In genomic region chr11:69960616-69961015, GRCm38 (mm10) we compare ENCODE assay signal across 15 mouse cellular contexts. TPM values are rescaled to one million over a fixed set of nuclear protein-coding genes. Genes with fewer than 3 reads are reported as not detected.
DNase-seq lines count a peak whose midpoint lies in the region; ATAC-seq and TF ChIP-seq lines count a peak whose summit lies in the region.
"Had no signal": no experiment of that assay in that cellular context is flagged by ENCODE, and none has a peak within 500 bp of the region (broad histone marks: within the 10 kb centered on the region; RNA-seq: fewer than 3 reads in every experiment).

No protein-coding gene starts in this region.

- no peak overlapping the region for H3K4me3 ChIP-seq in ES-E14 (ENCODE audit: insufficient read depth in 1 of 2, low read depth in 1 of 2, low read length in 2 of 2, poor library complexity in 1 of 2, severe bottlenecking in 1 of 2)
- no peak overlapping the region for H3K4me3 ChIP-seq in intestine, embryonic 16.5 days (ENCODE audit: low read length)
- H3K4me3 ChIP-seq in midbrain, embryonic 15.5 days: no peak overlapping the region
- H3K4me3 ChIP-seq: erythroblast, embryonic 14.5 days; limb, embryonic 13.5 days; neural tube, embryonic 15.5 days had no signal

- intact Hi-C loops in left cerebral cortex, postnatal 4 days (cut with DNase I): no loop called here
- intact Hi-C loops in left cerebral cortex, postnatal 25 days (cut with DNase I): no loop called here

- H3K9ac ChIP-seq in ES-E14 (ENCODE audit: insufficient read depth, low read depth, low read length, poor library complexity, severe bottlenecking): no peak overlapping the region
- no peak overlapping the region for H3K9ac ChIP-seq in intestine, embryonic 16.5 days (ENCODE audit: low read depth, low read length)
- no peak overlapping the region for H3K9ac ChIP-seq in midbrain, embryonic 15.5 days
- H3K9ac ChIP-seq: limb, embryonic 13.5 days; neural tube, embryonic 15.5 days had no signal

- H3K9me3 ChIP-seq in ES-E14 (ENCODE audit: control insufficient read depth, insufficient read depth, low read depth, low read length): no peaks in the 10 kb centered on the region
- H3K9me3 ChIP-seq in intestine, embryonic 16.5 days (ENCODE audit: control insufficient read depth, low read length): no peaks in the 10 kb centered on the region
- no peaks in the 10 kb centered on the region for H3K9me3 ChIP-seq in midbrain, embryonic 15.5 days
- H3K9me3 ChIP-seq: limb, embryonic 13.5 days; neural tube, embryonic 15.5 days had no signal

- peaks cover 12% of the 10 kb centered on the region for H3K27me3 ChIP-seq in intestine, embryonic 16.5 days (replicated peaks; ENCODE audit: control insufficient read depth, insufficient read depth, low read length)
- peaks cover 53% of the 10 kb centered on the region for H3K27me3 ChIP-seq in midbrain, embryonic 15.5 days (replicated peaks)

- DNase-seq in adrenal gland, postnatal 10 days: peak; percentile 21
- no peak for DNase-seq in adrenal gland, postnatal 25 days
- peak; percentile 33 for DNase-seq in left cerebral cortex, postnatal 4 days
- no peak for DNase-seq in left cerebral cortex, postnatal 25 days (ENCODE audit: low spot score in 2 of 2)
- DNase-seq in ES-E14 (ENCODE audit: low read depth, low spot score): peak; percentile 75
- DNase-seq: adrenal gland, postnatal 36 days; heart, postnatal 4 days had no signal

- WGBS in intestine, embryonic 16.5 days: 40% methylated on average over 5 of the region's 5 CpGs
- WGBS in midbrain, embryonic 15.5 days: 28% methylated on average over 5 of the region's 5 CpGs

- peaks cover 0 to 3% of the 10 kb centered on the region in 2 experiments; a peak in 1 of 4 replicates for H3K4me1 ChIP-seq in ES-E14 (ENCODE audit: control insufficient read depth in 2 of 2, insufficient read depth in 2 of 2, low read length in 2 of 2, poor library complexity in 1 of 2)
- H3K4me1 ChIP-seq in intestine, embryonic 16.5 days (ENCODE audit: control insufficient read depth, insufficient read depth, low read length): peaks cover 9% of the 10 kb centered on the region; the same call in 1 of the 2 replicates
- H3K4me1 ChIP-seq in midbrain, embryonic 15.5 days: peaks cover 4% of the 10 kb centered on the region

- H3K27ac ChIP-seq in ES-E14 (ENCODE audit: insufficient read depth, low read depth, low read length, poor library complexity, severe bottlenecking): no peak overlapping the region
- peak overlapping the region; percentile 92 for H3K27ac ChIP-seq in intestine, embryonic 16.5 days (ENCODE audit: low read length)
- H3K27ac ChIP-seq in midbrain, embryonic 15.5 days: no peak overlapping the region
- H3K27ac ChIP-seq: limb, embryonic 13.5 days; neural tube, embryonic 15.5 days had no signal

- no peaks in the 10 kb centered on the region for H3K36me3 ChIP-seq in ES-E14 (ENCODE audit: control insufficient read depth, insufficient read depth, low read length, poor library complexity, severe bottlenecking)
- H3K36me3 ChIP-seq in intestine, embryonic 16.5 days (ENCODE audit: control insufficient read depth, insufficient read depth, low read length): no peaks in the 10 kb centered on the region
- no peaks in the 10 kb centered on the region for H3K36me3 ChIP-seq in midbrain, embryonic 15.5 days (replicated peaks)
- H3K36me3 ChIP-seq: limb, embryonic 13.5 days; neural tube, embryonic 15.5 days had no signal

- peak overlapping the region; percentile 37; the same call in 1 of the 2 replicates for H3K4me2 ChIP-seq in intestine, embryonic 16.5 days (ENCODE audit: low read depth, low read length)
- H3K4me2 ChIP-seq in midbrain, embryonic 15.5 days: no peak overlapping the region
- H3K4me2 ChIP-seq: limb, embryonic 13.5 days; neural tube, embryonic 15.5 days had no signal

- in situ Hi-C loops in ES-E14 (cut with MboI; ENCODE audit: low sequenced_read_pairs in 2 of 2, unreplicated experiment in 2 of 2): no loop called here

- no peak for ATAC-seq in intestine, embryonic 16.5 days
- ATAC-seq in frontal cortex, adult (ENCODE audit: low TSS enrichment): no peak
- ATAC-seq in midbrain, embryonic 15.5 days (replicated peaks): no peak

TF ChIP-seq in ES-E14, 5 proteins besides CTCF, POLR2A, EP300 and RAD21:
- no peak for TF ChIP-seq ZNF384 (IDR thresholded peaks at IDR 0.05; ENCODE audit: low read depth, low read length)
- peak; percentile 49; the same call in 1 of the 2 replicates for TF ChIP-seq ZC3H11A (IDR thresholded peaks at IDR 0.05; ENCODE audit: borderline replicate concordance, low read depth, low read length)
TF ChIP-seq in ES-E14: peak in this region for 1.

RNA-seq across cellular contexts. Expression of gene Cldn7, which starts 4.0 kb away (rescaled TPM):
- 1 to 10 TPM in 1 of 2 experiments, under 1 TPM in 1; 0.70 to 1.2 TPM for total RNA-seq in adrenal gland, postnatal 10 days (2021)
- 0.52 TPM in 1 of 2 replicates, not detected in the other for total RNA-seq in adrenal gland, postnatal 25 days (2021)
- not detected for total RNA-seq in left cerebral cortex, postnatal 4 days (2021)
- not detected for total RNA-seq in left cerebral cortex, postnatal 25 days (2021)
- total RNA-seq in ES-E14 (2012; rRNA removed): 24.9 and 38.7 TPM in 2 replicates
- polyA plus RNA-seq in intestine, embryonic 16.5 days (2015; fragmentation: Nextera tagmentation; extraction: Ambion mirVana): 1,377 and 1,415 TPM in 2 replicates
- 0.58 and 0.59 TPM in 2 replicates for polyA plus RNA-seq in midbrain, embryonic 15.5 days (2015; fragmentation: Nextera tagmentation; extraction: Ambion mirVana)
- total RNA-seq: layer of hippocampus, adult 8-10 months; megakaryocyte-erythroid progenitor cell, adult 5-6 weeks had no signal
- polyA plus RNA-seq: erythroblast, embryonic 14.5 days had no signal

RNA-seq across cellular contexts. Expression of gene Slc2a4, which starts 12.6 kb away (rescaled TPM):
- 10 to 100 TPM; 67.6 to 81.9 TPM for total RNA-seq in adrenal gland, postnatal 10 days (2021)
- total RNA-seq in adrenal gland, postnatal 25 days (2021): 42.6 and 48.6 TPM in 2 replicates
- 1 to 10 TPM; 1.7 to 3.2 TPM for total RNA-seq in left cerebral cortex, postnatal 4 days (2021)
- 1 to 10 TPM; 2.3 to 3.5 TPM for total RNA-seq in left cerebral cortex, postnatal 25 days (2021)
- 2.6 and 4.2 TPM in 2 replicates for total RNA-seq in ES-E14 (2012; rRNA removed)
- polyA plus RNA-seq in intestine, embryonic 16.5 days (2015; fragmentation: Nextera tagmentation; extraction: Ambion mirVana): 21.5 and 22.6 TPM in 2 replicates
- 3.3 TPM in 2 replicates for polyA plus RNA-seq in midbrain, embryonic 15.5 days (2015; fragmentation: Nextera tagmentation; extraction: Ambion mirVana)

RNA-seq across cellular contexts. Expression of gene Ctdnep1, which starts 20.3 kb away (rescaled TPM):
- total RNA-seq in adrenal gland, postnatal 10 days (2021): 100 to 1,000 TPM; 117 to 148 TPM
- total RNA-seq in adrenal gland, postnatal 25 days (2021): 123 and 141 TPM in 2 replicates
- 100 to 1,000 TPM in 1 of 2 experiments, 10 to 100 TPM in 1; 89.3 to 102 TPM for total RNA-seq in left cerebral cortex, postnatal 4 days (2021)
- 100 to 1,000 TPM; 117 to 129 TPM for total RNA-seq in left cerebral cortex, postnatal 25 days (2021)
- 33.3 and 41.2 TPM in 2 replicates for total RNA-seq in ES-E14 (2012; rRNA removed)
- polyA plus RNA-seq in intestine, embryonic 16.5 days (2015; fragmentation: Nextera tagmentation; extraction: Ambion mirVana): 20.7 and 20.9 TPM in 2 replicates
- polyA plus RNA-seq in midbrain, embryonic 15.5 days (2015; fragmentation: Nextera tagmentation; extraction: Ambion mirVana): 22.5 and 25.4 TPM in 2 replicates

RNA-seq across cellular contexts. Expression of gene Elp5, which starts 21.7 kb away (rescaled TPM):
- 10 to 100 TPM; 66.8 to 71.4 TPM for total RNA-seq in adrenal gland, postnatal 10 days (2021)
- 71.1 and 76.1 TPM in 2 replicates for total RNA-seq in adrenal gland, postnatal 25 days (2021)
- 100 to 1,000 TPM; 112 to 116 TPM for total RNA-seq in left cerebral cortex, postnatal 4 days (2021)
- total RNA-seq in left cerebral cortex, postnatal 25 days (2021): 100 to 1,000 TPM; 106 to 109 TPM
- total RNA-seq in ES-E14 (2012; rRNA removed): 76.1 and 87.9 TPM in 2 replicates
- 92.6 and 106 TPM in 2 replicates for polyA plus RNA-seq in intestine, embryonic 16.5 days (2015; fragmentation: Nextera tagmentation; extraction: Ambion mirVana)
- 162 and 177 TPM in 2 replicates for polyA plus RNA-seq in midbrain, embryonic 15.5 days (2015; fragmentation: Nextera tagmentation; extraction: Ambion mirVana)

RNA-seq across cellular contexts. Expression of gene Ybx2, which starts 25.0 kb away (rescaled TPM):
- total RNA-seq in adrenal gland, postnatal 10 days (2021): 10 to 100 TPM; 19.6 to 44.5 TPM
- total RNA-seq in adrenal gland, postnatal 25 days (2021): 14.1 and 14.8 TPM in 2 replicates
- total RNA-seq in left cerebral cortex, postnatal 4 days (2021): 10 to 100 TPM; 16.1 to 23.5 TPM
- total RNA-seq in left cerebral cortex, postnatal 25 days (2021): 10 to 100 TPM in 1 of 2 experiments, 1 to 10 TPM in 1; 6.1 to 10.7 TPM
- 3.9 and 6.1 TPM in 2 replicates for total RNA-seq in ES-E14 (2012; rRNA removed)
- polyA plus RNA-seq in intestine, embryonic 16.5 days (2015; fragmentation: Nextera tagmentation; extraction: Ambion mirVana): 1.3 and 2.1 TPM in 2 replicates
- polyA plus RNA-seq in midbrain, embryonic 15.5 days (2015; fragmentation: Nextera tagmentation; extraction: Ambion mirVana): 5.6 and 6.4 TPM in 2 replicates
- total RNA-seq: megakaryocyte-erythroid progenitor cell, adult 5-6 weeks had no signal

Comparison
In these comparisons a context has a peak if more than half of its experiments do, and no peak if none do; other contexts are left out.
1. DNase-seq: peak in adrenal gland, postnatal 10 days (single experiment), left cerebral cortex, postnatal 4 days (single experiment) and ES-E14 (single experiment); none in adrenal gland, postnatal 25 days (single experiment) and left cerebral cortex, postnatal 25 days (0 of 2).
2. RNA of gene Cldn7, which starts 4.0 kb away (total RNA-seq): 24.9 to 38.7 TPM in ES-E14; 0.70 to 1.2 TPM in adrenal gland, postnatal 10 days, 0.52 TPM in adrenal gland, postnatal 25 days, not detected in left cerebral cortex, postnatal 4 days and not detected in left cerebral cortex, postnatal 25 days; every median in the first group is over 10 times any median in the second.